ENCODE assay signal across 23 mouse cellular contexts in the genomic region with DNA sequence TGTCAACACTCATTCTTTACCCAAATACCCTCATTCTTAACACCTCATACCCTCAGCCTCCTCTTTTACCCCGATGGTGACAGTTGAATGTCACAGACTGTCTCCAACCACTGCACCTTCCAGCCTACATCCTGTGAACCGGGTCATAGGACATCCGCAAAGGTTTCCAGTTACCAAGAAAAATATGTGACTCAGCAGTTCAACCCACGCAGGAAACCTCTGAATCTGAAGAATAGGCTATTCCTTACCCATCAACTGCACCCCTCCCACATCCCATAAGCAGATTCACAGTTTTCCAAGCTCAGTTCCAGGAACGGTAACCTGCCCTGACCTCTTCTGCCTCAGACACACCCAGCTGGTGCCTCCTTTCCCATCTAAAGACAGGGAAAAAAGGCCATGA. TPM values are rescaled to one million over a fixed set of nuclear protein-coding genes. Genes with fewer than 3 reads are reported as not detected.
DNase-seq lines count a peak whose midpoint lies in the region; ATAC-seq lines count a peak whose summit lies in the region.
"Had no signal": no experiment of that assay in that cellular context is flagged by ENCODE, and none has a peak within 500 bp of the region (broad histone marks: within the 10 kb centered on the region; RNA-seq: fewer than 3 reads in every experiment).

No protein-coding gene starts in this region.

- H3K4me2 ChIP-seq in liver, embryonic 11.5 days, result no peak overlapping the region
- no peak overlapping the region for H3K4me2 ChIP-seq in hindbrain, embryonic 11.5 days (replicated peaks; ENCODE audit: low read depth, low read length)
- H3K4me2 ChIP-seq: embryonic facial prominence, embryonic 15.5 days; heart, embryonic 12.5 days; hindbrain, embryonic 15.5 days had no signal

- no peak overlapping the region for H3K27ac ChIP-seq in liver, embryonic 11.5 days (ENCODE audit: low read depth, low read length)
- no peak overlapping the region for H3K27ac ChIP-seq in hindbrain, embryonic 11.5 days (ENCODE audit: low read depth, low read length)
- H3K27ac ChIP-seq: embryonic facial prominence, embryonic 15.5 days; forebrain, embryonic 10.5 days; hindbrain, embryonic 10.5 days; hindbrain, embryonic 15.5 days had no signal

- H3K27me3 ChIP-seq in liver, embryonic 11.5 days (replicated peaks; ENCODE audit: control insufficient read depth, insufficient read depth, low read length), result no peaks in the 10 kb centered on the region
- no peaks in the 10 kb centered on the region for H3K27me3 ChIP-seq in hindbrain, embryonic 11.5 days (ENCODE audit: control insufficient read depth, insufficient read depth, low read length)
- H3K27me3 ChIP-seq: embryonic facial prominence, embryonic 15.5 days; heart, embryonic 12.5 days; hindbrain, embryonic 15.5 days had no signal

- H3K4me3 ChIP-seq in liver, embryonic 11.5 days (ENCODE audit: low read depth, low read length), result no peak overlapping the region
- H3K4me3 ChIP-seq in hindbrain, embryonic 11.5 days (ENCODE audit: low read depth, low read length), result no peak overlapping the region
- H3K4me3 ChIP-seq: embryonic facial prominence, embryonic 15.5 days; erythroblast, embryonic 14.5 days; forebrain, embryonic 10.5 days; heart, embryonic 12.5 days; hindbrain, embryonic 10.5 days; hindbrain, embryonic 15.5 days had no signal

- WGBS in liver, embryonic 11.5 days, result 73% methylated on average over 5 of the region's 5 CpGs
- WGBS in hindbrain, embryonic 11.5 days, result 80% methylated on average over 5 of the region's 5 CpGs

- peak; percentile 21 for DNase-seq in liver, embryonic 11.5 days (ENCODE audit: low spot score)
- no peak for DNase-seq in liver
- DNase-seq in 3T3-L1 (ENCODE audit: low read depth, low spot score), result peak; percentile 51
- peak; percentile 36 for DNase-seq in 416B (ENCODE audit: low read depth)
- no peak for DNase-seq in hindbrain, embryonic 11.5 days (ENCODE audit: low spot score)
- DNase-seq in left cerebral cortex, adult 9 months (ENCODE audit: low spot score in 2 of 2), result no peak
- DNase-seq: adrenal gland, postnatal 36 days; cerebellum, adult 11 months; cerebellum, adult 8-10 months; cerebellum, postnatal 14 days; embryo, embryonic 11 days; gastrocnemius, postnatal 10 days had no signal

- no peak for ATAC-seq in liver, embryonic 11.5 days (replicated peaks; ENCODE audit: low FRiP score)
- ATAC-seq in activated CD4-positive, CD25-positive, alpha-beta regulatory T cell, adult 4 months, result peak; percentile 10
- no peak for ATAC-seq in hindbrain, embryonic 11.5 days (ENCODE audit: low FRiP score)
- ATAC-seq: forebrain, embryonic 14.5 days; intestine, postnatal 0 days had no signal

- no peaks in the 10 kb centered on the region for H3K4me1 ChIP-seq in liver, embryonic 11.5 days (replicated peaks; ENCODE audit: control insufficient read depth, insufficient read depth, low read length)
- H3K4me1 ChIP-seq in hindbrain, embryonic 11.5 days (replicated peaks; ENCODE audit: control insufficient read depth, insufficient read depth, low read length), result no peaks in the 10 kb centered on the region
- H3K4me1 ChIP-seq: embryonic facial prominence, embryonic 15.5 days; forebrain, embryonic 10.5 days; heart, embryonic 12.5 days; hindbrain, embryonic 10.5 days; hindbrain, embryonic 15.5 days had no signal

- no peaks in the 10 kb centered on the region for H3K9me3 ChIP-seq in liver, embryonic 11.5 days (ENCODE audit: control insufficient read depth, low read length)
- no peaks in the 10 kb centered on the region for H3K9me3 ChIP-seq in hindbrain, embryonic 11.5 days (ENCODE audit: control insufficient read depth, low read length)
- H3K9me3 ChIP-seq: embryonic facial prominence, embryonic 15.5 days; heart, embryonic 12.5 days; hindbrain, embryonic 15.5 days had no signal

- no peaks in the 10 kb centered on the region for H3K36me3 ChIP-seq in liver, embryonic 11.5 days (ENCODE audit: control insufficient read depth, insufficient read depth, low read length)
- no peaks in the 10 kb centered on the region for H3K36me3 ChIP-seq in hindbrain, embryonic 11.5 days (ENCODE audit: control insufficient read depth, insufficient read depth, low read length)
- H3K36me3 ChIP-seq: embryonic facial prominence, embryonic 15.5 days; forebrain, embryonic 10.5 days; heart, embryonic 12.5 days; hindbrain, embryonic 10.5 days; hindbrain, embryonic 15.5 days had no signal

- no peak overlapping the region for H3K9ac ChIP-seq in liver, embryonic 11.5 days (ENCODE audit: low read depth, low read length)
- H3K9ac ChIP-seq in hindbrain, embryonic 11.5 days (ENCODE audit: low read depth, low read length), result no peak overlapping the region
- H3K9ac ChIP-seq: embryonic facial prominence, embryonic 15.5 days; heart, embryonic 12.5 days; hindbrain, embryonic 15.5 days had no signal

RNA-seq across cellular contexts. Expression of gene Insr, which starts 19.9 kb away (rescaled TPM):
- 26.5 and 34.5 TPM in 2 replicates for polyA plus RNA-seq in liver, embryonic 11.5 days (2014; fragmentation: Nextera tagmentation; extraction: Ambion mirVana)
- polyA plus RNA-seq in activated CD4-positive, CD25-positive, alpha-beta regulatory T cell, adult 4 months (2017; shearing (Covaris generic)), result 1 to 10 TPM; 5.9 to 7.4 TPM
- 41.1 and 49.3 TPM in 2 replicates for polyA plus RNA-seq in hindbrain, embryonic 11.5 days (2014; fragmentation: Nextera tagmentation; extraction: Ambion mirVana)

RNA-seq across cellular contexts. Expression of gene A430078G23Rik, which starts 53.9 kb away (rescaled TPM):
- 0.32 and 0.40 TPM in 2 replicates for polyA plus RNA-seq in liver, embryonic 11.5 days (2014; fragmentation: Nextera tagmentation; extraction: Ambion mirVana)
- 10 to 100 TPM; 33.8 to 34.2 TPM for polyA plus RNA-seq in activated CD4-positive, CD25-positive, alpha-beta regulatory T cell, adult 4 months (2017; shearing (Covaris generic))
- polyA plus RNA-seq in hindbrain, embryonic 11.5 days (2014; fragmentation: Nextera tagmentation; extraction: Ambion mirVana), result not detected in 2 replicates
- polyA plus RNA-seq: C2C12; embryonic facial prominence, embryonic 11.5 days; erythroblast, embryonic 14.5 days; forebrain, embryonic 10.5 days; heart, embryonic 12.5 days; hindbrain, embryonic 10.5 days; hindbrain, embryonic 15.5 days had no signal

Comparison
In these comparisons a context has a peak if more than half of its experiments do, and no peak if none do; other contexts are left out.
1. DNase-seq: peak in liver, embryonic 11.5 days (single experiment), 3T3-L1 (single experiment) and 416B (single experiment); none in liver (single experiment), hindbrain, embryonic 11.5 days (single experiment) and left cerebral cortex, adult 9 months (0 of 2).
2. RNA of gene A430078G23Rik, which starts 53.9 kb away (polyA plus RNA-seq): 33.8 to 34.2 TPM in activated CD4-positive, CD25-positive, alpha-beta regulatory T cell, adult 4 months; 0.32 to 0.40 TPM in liver, embryonic 11.5 days and not detected in hindbrain, embryonic 11.5 days; every median in the first group is over 10 times any median in the second.